Mouse (Mus musculus): ENCODE results near the gene Slc8a3. TPM values are rescaled to one million over a fixed set of nuclear protein-coding genes. Genes with fewer than 3 reads are reported as not detected.

Gene Slc8a3
- total and polyA plus RNA-seq, 3 experiments = not detected

DNA sequence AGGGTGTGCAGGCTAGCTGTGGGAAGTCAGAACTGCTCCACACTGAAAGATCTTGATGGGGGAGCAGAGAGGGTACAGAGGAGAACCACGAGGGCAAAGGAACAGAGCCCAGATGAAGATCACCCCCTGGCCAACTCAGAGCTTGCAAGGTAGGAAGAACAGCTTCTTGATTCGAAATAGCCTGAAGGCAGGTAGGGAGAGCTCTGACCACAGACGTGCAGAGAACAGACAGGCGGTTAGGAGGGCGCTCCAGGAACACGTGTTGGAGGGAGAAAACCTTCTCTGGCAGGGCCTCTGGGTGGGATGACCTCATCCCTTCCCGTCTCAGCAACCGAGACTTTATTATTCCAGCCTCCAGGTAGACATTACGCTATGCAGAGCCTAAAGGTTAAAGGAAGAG is 157.7 kb downstream of the Slc8a3 start:
- no peaks in the 10 kb centered on the region; a peak in 1 of 4 replicates for H3K36me3 ChIP-seq (ENCODE audit: control insufficient read depth in 1 of 2, insufficient read depth in 2 of 2, low read length in 2 of 2)

DNA sequence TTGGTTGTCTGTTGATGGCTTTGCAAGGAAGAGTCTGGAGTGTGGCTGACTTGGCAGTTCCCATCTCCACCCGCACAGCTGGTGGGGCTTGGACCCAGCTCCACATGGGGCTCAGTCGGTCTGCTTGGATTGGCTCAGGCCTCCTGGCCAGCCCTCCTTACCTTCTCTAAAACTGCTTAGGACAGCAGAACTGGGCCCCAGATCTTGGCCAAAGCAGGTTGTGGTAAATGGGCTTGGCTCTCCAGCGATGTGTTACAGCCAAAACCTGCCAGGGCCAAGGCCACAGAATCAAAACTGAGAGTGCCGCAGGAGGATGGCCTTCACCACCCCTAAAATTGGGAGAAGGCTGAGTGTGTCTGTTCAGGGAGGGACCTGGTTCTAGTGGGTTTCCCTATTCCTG is 159.1 kb downstream of the Slc8a3 start:
- H3K27ac ChIP-seq (ENCODE audit: control insufficient read depth, low read depth, low read length) = no peak overlapping the region
- no peaks in the 10 kb centered on the region for H3K4me1 ChIP-seq (ENCODE audit: control insufficient read depth in 1 of 2, insufficient read depth in 2 of 2, low read length in 2 of 2)
- TF ChIP-seq ZKSCAN1 (IDR thresholded peaks at IDR 0.05; ENCODE audit: low read depth, low read length) (no peak), NRF1 (IDR thresholded peaks at IDR 0.05; ENCODE audit: insufficient read depth, low read depth, low read length, poor library complexity, severe bottlenecking) (no peak), ETS1 (IDR thresholded peaks at IDR 0.05; ENCODE audit: low read depth, low read length) (no peak), TAL1 (IDR thresholded peaks at IDR 0.05; ENCODE audit: low read length) (no peak), ZC3H11A (IDR thresholded peaks at IDR 0.05; ENCODE audit: low read depth, low read length) (no peak), RCOR1 (IDR thresholded peaks at IDR 0.05; ENCODE audit: low read depth, low read length) (no peak), MAFK (IDR thresholded peaks at IDR 0.05; ENCODE audit: borderline replicate concordance, low read depth, low read length) (no peak), POLR2AphosphoS5 (IDR thresholded peaks at IDR 0.05; ENCODE audit: borderline replicate concordance, low read depth, low read length) (no peak), JUND (IDR thresholded peaks at IDR 0.05; ENCODE audit: low read depth, low read length) (no peak)
- H3K36me3 ChIP-seq (ENCODE audit: control insufficient read depth in 1 of 2, insufficient read depth in 2 of 2, low read length in 2 of 2) = no peaks in the 10 kb centered on the region; a peak in 1 of 4 replicates
- H3K4me3 ChIP-seq (ENCODE audit: control insufficient read depth in 1 of 2, insufficient read depth in 1 of 2, low read depth in 2 of 2, low read length in 2 of 2) = no peak overlapping the region
- H3K27me3 ChIP-seq (ENCODE audit: control insufficient read depth in 1 of 2, insufficient read depth in 2 of 2, low read length in 2 of 2) = no peaks in the 10 kb centered on the region
- H3K79me2 ChIP-seq (ENCODE audit: control insufficient read depth, insufficient read depth, low read length, poor library complexity) = no peaks in the 10 kb centered on the region
- no peak for DNase-seq (ENCODE audit: low read depth, low spot score)
- H3K9ac ChIP-seq (ENCODE audit: control insufficient read depth, low read depth, low read length, poor library complexity, severe bottlenecking) = no peak overlapping the region
- H3K9me3 ChIP-seq (replicated peaks; ENCODE audit: insufficient read depth, low read length) = no peaks in the 10 kb centered on the region

More for the DNA sequence above, 157.7 kb downstream of the Slc8a3 start:
- no peak for TF ChIP-seq UBTF (IDR thresholded peaks at IDR 0.05; ENCODE audit: borderline replicate concordance, insufficient read depth, low read depth, low read length)
- no peak for TF ChIP-seq TAL1 (IDR thresholded peaks at IDR 0.05; ENCODE audit: low read length)
- no peak for TF ChIP-seq CHD1 (IDR thresholded peaks at IDR 0.05; ENCODE audit: low read depth, low read length)
- TF ChIP-seq BHLHE40 (IDR thresholded peaks at IDR 0.05; ENCODE audit: borderline replicate concordance, low read depth, low read length) = no peak
- TF ChIP-seq ETS1 (IDR thresholded peaks at IDR 0.05; ENCODE audit: low read depth, low read length) = no peak
- TF ChIP-seq E2F4 (IDR thresholded peaks at IDR 0.05; ENCODE audit: borderline replicate concordance, low read depth, low read length) = no peak
- no peak for TF ChIP-seq POLR2AphosphoS5 (IDR thresholded peaks at IDR 0.05; ENCODE audit: borderline replicate concordance, low read depth, low read length)
- TF ChIP-seq HCFC1 (IDR thresholded peaks at IDR 0.05; ENCODE audit: low read depth, low read length) = no peak
- TF ChIP-seq MAZ (IDR thresholded peaks at IDR 0.05; ENCODE audit: low read depth, low read length) = no peak
- TF ChIP-seq SIN3A (IDR thresholded peaks at IDR 0.05; ENCODE audit: low read length) = no peak
- TF ChIP-seq MXI1 (IDR thresholded peaks at IDR 0.05; ENCODE audit: low read depth, low read length) = no peak
- no peak for TF ChIP-seq JUND (IDR thresholded peaks at IDR 0.05; ENCODE audit: low read depth, low read length)
- H3K4me1 ChIP-seq (ENCODE audit: control insufficient read depth in 1 of 2, insufficient read depth in 2 of 2, low read length in 2 of 2) = no peaks in the 10 kb centered on the region
- DNase-seq (ENCODE audit: low read depth, low spot score) = no peak
- H3K79me2 ChIP-seq (ENCODE audit: control insufficient read depth, insufficient read depth, low read length, poor library complexity) = no peaks in the 10 kb centered on the region
- no peak overlapping the region for H3K27ac ChIP-seq (ENCODE audit: control insufficient read depth, low read depth, low read length)
- H3K9me3 ChIP-seq (replicated peaks; ENCODE audit: insufficient read depth, low read length) = no peaks in the 10 kb centered on the region
- no peak overlapping the region for H3K9ac ChIP-seq (ENCODE audit: control insufficient read depth, low read depth, low read length, poor library complexity, severe bottlenecking)
- H3K27me3 ChIP-seq (ENCODE audit: control insufficient read depth in 1 of 2, insufficient read depth in 2 of 2, low read length in 2 of 2) = no peaks in the 10 kb centered on the region
- H3K4me3 ChIP-seq (ENCODE audit: control insufficient read depth in 1 of 2, insufficient read depth in 1 of 2, low read depth in 2 of 2, low read length in 2 of 2) = no peak overlapping the region
